Mouse (Mus musculus): ENCODE data around the gene Atp6v1d. TPM values are rescaled to one million over a fixed set of nuclear protein-coding genes. Genes with fewer than 3 reads are reported as not detected.

The Atp6v1d gene
- polyA plus RNA-seq, 1 experiment from 2014 or later, result 58.9 TPM

Other genes with a start within 250 kb of the Atp6v1d start
- not detected in 2 replicates for gene Fam71d, start 170.1 kb downstream of the Atp6v1d start, polyA plus RNA-seq (2015; fragmentation: Nextera tagmentation; extraction: Ambion mirVana)
- gene Mpp5, start 112.7 kb downstream of the Atp6v1d start, polyA plus RNA-seq (2015; fragmentation: Nextera tagmentation; extraction: Ambion mirVana), result 22.2 and 26.4 TPM in 2 replicates
- gene Eif2s1, start 181 bp upstream of the Atp6v1d start, polyA plus RNA-seq (2015; fragmentation: Nextera tagmentation; extraction: Ambion mirVana), result 208 and 223 TPM in 2 replicates
- gene Plek2, start 45.3 kb upstream of the Atp6v1d start, polyA plus RNA-seq (2015; fragmentation: Nextera tagmentation; extraction: Ambion mirVana), result 4.4 and 4.6 TPM in 2 replicates
- 4.2 and 4.5 TPM in 2 replicates for gene Tmem229b, start 146.0 kb upstream of the Atp6v1d start, polyA plus RNA-seq (2015; fragmentation: Nextera tagmentation; extraction: Ambion mirVana)
- 6.3 and 7.0 TPM in 2 replicates for gene Plekhh1, start 167.5 kb upstream of the Atp6v1d start, polyA plus RNA-seq (2015; fragmentation: Nextera tagmentation; extraction: Ambion mirVana)
- gene Pigh, start 228.0 kb upstream of the Atp6v1d start, polyA plus RNA-seq (2015; fragmentation: Nextera tagmentation; extraction: Ambion mirVana), result 31.7 and 36.2 TPM in 2 replicates

All from kidney, embryonic 15.5 days (tissue).